Mouse (Mus musculus): ENCODE measurements around the gene Slamf1.
"Not testable (repeated sequence)": the region's sequence is repeated elsewhere in the genome, so short reads cannot be mapped to it uniquely, and the experiment has no call there.

The Slamf1 gene

DNA sequence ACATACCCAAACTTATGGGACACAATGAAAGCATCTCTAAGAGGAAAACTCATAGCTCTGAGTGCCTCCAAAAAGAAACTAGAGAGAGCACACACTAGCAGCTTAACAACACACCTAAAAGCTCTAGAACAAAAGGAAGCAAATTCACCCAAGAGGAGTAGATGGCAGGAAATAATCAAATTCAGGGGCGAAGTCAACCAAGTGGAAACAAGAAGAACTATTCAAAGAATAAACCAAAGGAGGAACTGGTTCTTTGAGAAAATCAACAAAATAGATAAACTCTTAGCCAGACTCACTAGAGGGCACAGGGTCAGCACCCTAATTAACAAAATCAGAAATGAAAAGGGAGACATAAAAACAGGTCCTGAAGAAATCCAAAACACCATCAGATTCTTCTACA is 44.1 kb downstream of the Slamf1 start:
- not testable (repeated sequence) for DNase-seq

DNA sequence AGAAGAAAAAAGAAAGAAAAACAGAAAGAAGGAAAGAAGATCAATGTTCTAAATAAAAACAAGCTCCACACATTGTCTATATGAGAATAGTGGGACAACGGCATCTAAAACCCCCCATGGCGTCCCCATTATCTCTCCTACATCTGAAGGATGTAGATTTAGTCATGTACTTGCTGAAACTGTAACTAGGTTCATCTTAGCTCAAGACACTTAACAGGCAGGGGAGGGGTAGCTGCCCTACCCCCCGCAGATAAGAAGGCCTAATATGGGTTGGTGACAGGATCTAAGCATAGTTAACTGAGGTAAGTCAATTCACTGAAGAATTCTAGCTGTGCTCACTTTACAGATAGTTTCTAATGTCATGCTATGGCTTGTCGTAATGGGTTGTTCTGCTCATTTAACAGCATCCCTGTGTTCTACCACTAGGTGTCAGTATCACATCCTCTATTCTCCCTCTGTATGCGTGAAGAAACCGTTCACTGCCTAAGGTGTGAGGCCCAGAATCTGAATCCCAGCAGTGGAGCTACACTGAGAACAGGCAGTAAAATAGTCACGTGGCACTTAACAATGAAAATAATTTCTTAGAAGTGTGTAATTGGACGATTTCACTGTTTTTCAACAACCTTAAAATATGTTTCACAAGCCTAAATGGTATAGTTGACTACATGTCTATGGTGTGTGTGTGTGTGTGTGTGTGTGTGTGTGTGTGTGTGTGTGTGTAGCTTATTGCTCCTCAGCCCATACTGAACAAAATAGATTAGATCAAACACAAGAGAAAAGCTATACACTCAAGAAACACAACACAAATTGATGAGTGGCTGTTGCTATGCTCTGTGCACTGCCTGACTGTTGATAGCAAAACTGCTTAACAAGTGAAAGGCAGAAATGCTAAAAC is 48.9 kb downstream of the Slamf1 start:
- DNase-seq = no peak

- no peak for DNase-seq
Measured at GRCm38 (mm10) chr1:171816991-171817390, 50.1 kb downstream of the Slamf1 start.

GRCm38 (mm10) chr1:171821331-171821730 is 54.4 kb downstream of the Slamf1 start:
- DNase-seq = no peak

DNA sequence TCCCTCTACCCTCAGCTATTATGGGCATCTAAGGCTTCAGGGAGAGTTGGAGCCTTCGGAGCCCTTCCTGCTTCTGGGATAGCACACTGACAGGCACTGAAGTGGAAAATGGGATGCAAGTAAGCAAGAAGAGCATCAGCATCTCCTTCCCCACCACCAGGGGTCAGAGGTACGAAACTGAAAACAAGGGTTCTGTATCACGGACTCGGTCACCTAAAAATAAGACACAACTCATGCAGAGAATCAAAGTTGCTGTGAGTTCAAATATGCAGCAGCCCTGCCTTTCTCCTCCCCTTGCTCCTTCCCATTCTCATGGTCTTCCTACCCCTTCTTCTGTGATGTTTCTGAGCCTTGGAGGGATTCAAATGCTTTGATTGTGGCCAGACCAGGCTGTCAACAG is 58.5 kb downstream of the Slamf1 start:
- no peak for DNase-seq

DNA sequence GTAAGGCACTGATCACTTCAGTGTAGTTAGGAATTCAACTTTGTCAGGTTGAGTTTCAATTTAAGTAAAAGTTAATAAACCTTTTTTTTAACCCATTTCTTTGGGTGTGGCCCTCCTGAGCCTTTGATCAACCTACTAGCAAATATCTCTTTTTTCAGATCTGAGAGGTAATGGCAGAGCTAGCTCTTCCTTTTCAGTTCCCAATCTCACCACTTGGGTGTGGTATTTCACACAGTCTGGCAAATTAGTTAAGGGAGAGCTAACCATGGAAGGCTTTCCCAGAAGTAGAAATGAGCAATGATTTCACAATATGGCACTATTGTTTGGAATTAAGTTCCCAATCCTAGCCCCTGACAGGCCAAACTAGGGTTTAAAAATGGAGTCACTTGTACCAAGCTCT is 59.2 kb downstream of the Slamf1 start:
- no peak for DNase-seq

DNA sequence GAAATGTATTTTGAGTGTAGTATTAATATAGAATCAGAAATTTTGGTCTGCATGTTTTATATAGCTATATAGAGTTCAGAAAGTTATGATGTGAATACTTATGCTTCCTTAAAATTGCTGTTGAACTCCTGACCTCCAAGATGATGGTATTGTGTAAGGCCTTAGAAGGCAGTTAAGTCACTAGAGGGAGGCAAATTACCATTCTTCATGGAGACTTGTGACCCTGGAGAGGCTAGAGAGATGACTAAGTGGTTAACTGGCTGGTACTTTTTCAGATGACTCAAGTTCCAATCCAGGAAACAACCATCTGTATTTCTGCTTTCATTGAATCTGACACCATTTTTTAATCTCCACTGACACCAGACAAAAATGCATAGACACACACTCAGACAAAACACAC is 60.7 kb downstream of the Slamf1 start:
- DNase-seq = no peak

DNA sequence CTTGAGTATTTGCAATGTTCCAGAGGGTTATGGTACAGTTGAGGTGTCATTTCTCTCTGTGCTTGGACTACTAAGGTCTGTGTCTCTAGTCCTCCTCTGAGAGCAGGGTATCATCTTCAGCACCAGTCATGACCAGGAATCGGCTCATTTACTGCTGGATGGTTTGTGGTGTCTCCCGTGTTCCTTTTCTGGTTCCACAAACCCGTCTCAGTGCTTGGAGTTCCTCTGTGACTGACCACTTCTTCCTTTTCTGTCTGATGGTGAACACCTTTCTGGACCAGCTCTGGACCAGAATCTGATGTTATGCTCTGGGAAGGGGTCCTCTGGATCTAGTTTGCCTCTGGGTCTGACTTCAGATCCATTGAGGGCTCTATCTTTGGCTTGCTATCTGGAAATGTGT is 72.6 kb downstream of the Slamf1 start, which contains the start of gene Cd84:
Gene Cd84, plus strand, starts transcription at position 210 of the 400 bp plus-strand sequence.
- no peak for DNase-seq

DNA sequence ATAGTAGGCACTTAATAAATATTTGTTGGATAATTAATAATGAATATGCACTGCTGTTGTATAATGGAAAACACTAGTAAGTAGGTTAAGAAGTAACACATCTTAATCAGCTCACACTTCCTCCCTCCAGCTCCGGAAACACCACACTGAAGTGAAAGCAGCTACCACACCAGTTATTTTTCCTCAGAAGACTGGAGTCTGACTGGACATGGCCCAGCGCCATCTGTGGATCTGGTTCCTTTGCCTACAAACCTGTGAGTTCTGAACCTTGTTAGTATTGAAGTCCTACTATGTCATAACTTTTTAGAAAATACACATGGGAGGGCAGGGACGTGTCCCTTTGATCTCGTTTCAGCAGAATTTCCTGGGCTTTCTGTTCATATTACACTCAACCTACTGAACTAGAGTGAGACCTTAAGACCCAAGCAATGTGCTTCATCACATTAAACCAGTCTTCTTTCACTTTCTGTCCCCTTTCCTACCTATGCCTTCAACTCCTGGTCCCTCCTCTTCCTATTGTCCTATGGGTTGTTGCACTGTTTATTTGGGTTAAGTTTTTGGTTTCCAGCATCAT is 73.6 kb downstream of the Slamf1 start:
- peak; percentile 35 to 48 for DNase-seq

GRCm38 (mm10) chr1:171845035-171845754 is 78.3 kb downstream of the Slamf1 start:
- peak; percentile 49 to 61 for DNase-seq

DNA sequence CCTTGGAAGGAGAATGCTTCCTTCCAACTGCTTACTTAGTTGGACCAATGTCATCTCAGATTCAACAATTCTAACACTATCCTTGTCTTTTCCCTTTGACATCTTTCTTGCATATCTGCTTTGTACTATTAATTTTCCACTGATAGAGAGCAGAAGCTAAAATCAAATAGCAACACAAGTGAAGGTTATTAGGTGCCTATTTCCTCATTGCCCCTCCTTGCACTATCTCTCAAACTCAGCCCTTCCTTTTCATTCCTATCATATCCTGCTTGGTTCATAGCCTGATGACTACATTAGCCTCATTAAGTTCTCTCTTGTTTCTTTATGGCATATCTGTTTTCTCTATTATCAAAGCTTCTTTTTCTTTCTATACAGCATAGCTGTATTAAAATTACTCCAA is 81.3 kb downstream of the Slamf1 start:
- no peak for DNase-seq

- DNase-seq = no peak
Measured at GRCm38 (mm10) chr1:171848757-171849156, 81.8 kb downstream of the Slamf1 start.

DNA sequence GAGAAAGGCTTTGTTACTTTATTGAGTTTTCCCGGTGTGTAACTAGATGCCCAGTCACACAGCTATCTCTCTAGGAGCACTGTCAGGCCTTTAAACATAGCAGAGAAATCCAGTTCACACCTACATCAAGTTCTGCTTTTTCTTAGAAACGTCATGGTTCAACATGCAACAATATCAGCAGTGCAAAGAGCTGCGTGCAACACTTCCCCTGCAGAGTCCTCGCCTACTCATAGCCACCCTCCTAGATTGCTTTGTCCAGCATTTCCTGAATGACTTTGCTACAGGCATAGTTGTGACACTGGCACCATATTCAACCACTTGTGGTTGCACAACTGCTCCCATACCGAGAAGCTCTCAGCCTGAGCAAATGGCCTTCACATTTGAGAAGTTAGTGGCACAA is 82.5 kb downstream of the Slamf1 start:
- DNase-seq = peak in 1 of 2 experiments; percentile 27
